Mouse (Mus musculus) embryo, embryonic 10 days (tissue): Measurements from ENCODE around the gene Twist2.

Experiments used
- DNase-seq: peaks from one replicate; pipeline ENCODE4 v3.0.0-alpha.2; 2015; ENCODE audit warnings: low spot score

Gene Twist2

DNA sequence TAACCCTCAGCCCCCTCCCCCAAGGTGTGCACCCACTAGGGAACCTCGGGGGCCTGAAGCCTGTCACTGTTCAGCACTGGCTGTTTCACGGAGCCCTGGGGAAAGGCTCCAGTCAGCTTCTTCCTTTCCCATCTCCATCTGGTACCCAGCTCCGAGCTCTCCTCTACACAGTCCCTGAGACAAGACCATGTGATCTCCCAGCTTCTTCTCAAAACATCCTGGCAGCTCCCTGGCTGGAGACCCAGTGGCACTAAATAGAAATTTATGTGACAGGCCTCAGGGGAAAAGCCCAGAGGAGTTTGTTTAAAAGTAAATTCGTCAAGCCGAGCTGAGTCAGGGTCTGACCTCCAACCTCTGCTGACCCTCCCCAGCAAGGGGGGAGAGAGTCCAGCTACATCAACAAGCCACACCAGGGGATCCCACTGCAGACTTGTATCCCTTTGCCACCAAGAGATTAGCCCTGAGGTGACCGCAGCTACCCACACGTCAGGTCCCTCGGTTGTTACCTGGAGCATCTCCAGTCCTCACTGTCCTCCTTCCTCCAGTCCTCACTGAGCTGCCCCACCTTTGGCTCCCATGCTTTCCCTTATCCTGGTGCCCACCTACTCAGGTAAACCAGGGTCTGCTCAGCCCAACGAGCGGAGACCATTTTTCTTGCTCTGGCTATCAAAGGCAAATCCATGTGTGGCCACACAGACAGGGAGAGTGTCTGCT is 72.5 kb downstream of the Twist2 start:
- DNase-seq, result peak; percentile 68

DNA sequence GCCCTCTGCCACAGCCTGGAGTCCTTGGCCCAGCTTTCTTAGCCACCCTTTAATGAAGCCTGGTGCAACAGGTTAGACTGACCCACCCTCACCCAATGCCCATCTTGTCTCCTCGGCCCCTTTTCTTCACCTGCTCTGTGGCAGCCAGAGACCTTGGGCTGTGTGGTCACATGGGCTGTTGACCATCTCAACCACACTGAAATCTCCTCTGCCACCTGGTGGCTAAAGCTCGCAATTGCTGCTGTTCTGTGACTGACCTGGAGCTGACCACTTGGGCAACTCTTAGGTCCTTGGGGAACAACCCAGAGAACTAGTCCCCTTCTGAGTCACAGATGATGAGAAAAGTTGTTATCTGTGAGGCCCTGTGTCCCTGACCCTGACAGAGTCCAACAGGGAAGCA is 73.4 kb downstream of the Twist2 start:
- DNase-seq, result peak; percentile 87

DNA sequence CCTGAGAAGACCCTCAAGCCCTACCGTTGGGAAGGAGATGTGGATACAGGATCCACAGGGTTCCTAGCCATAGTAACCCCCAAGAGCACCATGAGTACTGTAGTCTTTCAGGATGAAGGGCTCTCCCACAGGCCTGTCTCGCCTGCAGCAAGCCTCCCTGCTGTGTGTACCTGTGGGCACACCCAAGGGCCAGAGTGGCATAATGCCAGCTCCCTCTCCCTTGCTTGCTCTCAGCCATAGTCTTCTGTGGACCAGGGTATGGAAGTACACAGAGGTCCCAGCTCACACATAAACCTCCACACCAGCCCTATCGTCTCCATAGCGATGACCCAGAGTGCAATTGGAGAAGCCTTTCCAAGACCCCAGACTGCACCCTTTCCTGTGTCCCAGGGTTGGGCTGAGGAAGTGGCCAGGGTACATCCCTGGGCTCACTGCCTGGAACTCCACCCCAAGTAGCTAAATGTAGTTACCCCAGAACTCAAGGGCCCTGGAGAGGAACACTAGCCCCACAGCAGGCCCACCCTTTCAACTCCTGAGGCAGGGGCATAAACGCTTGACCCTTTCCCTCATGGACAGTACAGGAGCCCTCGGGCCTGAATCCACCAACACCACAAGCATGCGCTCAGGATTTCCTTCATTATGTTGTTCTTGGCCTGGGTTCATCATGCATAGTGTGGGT is 73.9 kb downstream of the Twist2 start:
- DNase-seq, result peak; percentile 15

DNA sequence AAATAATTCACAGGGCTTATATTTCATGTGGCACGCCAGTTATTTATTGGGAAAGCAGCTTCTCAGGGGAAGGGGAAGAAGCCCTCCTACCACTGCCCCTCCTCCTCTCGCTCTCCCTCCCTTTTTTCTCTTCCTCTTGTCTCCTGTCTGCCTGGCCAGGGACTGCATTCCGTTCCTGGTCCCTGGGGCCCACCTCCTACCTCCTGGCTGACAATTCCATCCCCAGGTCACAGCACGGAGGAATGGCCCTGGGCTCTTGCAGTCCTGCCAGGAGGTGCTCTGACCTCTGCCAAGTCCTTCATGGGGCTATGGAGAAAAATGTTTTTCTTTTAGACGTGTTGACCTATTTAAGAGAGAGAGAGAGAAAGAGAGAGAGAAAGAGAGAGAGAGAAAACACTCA is 77.4 kb downstream of the Twist2 start:
- peak; percentile 17 for DNase-seq

DNA sequence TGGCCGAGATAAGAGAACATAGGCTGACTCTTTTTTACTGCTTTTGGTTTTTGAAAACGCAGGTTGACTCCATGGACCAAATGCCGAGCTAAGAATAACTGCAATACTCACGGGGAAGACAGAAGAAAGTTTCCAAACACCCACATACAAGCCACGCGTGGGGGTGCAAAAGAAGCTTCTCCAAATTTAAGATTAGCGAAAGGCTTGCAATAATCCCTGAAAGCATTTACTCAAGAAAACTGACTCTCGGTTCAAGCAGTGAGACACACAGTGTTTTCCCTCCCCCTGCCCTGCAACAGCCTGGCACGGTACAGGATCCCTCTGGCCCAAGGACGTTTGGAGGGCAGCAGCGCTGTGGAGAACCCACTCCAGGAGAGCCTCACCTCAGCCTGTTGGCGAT is 78.9 kb downstream of the Twist2 start:
- DNase-seq, result no peak

DNA sequence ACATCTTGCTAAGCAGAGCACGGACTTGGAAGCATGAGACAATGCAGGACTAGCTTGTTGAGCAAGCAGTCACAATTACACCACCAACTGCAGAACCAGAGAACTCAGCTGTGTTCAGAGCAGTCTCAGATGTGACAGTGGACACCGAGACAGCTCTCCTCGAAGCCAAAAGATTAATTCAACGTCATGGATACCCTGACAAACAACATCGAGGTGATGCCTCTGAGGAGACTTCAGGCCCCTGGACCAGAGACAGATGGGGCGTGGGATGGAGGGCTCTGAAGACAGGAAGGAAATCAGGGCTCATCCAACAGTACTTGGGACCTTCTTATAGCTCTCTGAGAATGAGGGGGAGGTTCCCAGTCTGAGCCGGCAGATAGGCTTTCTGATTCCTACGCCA is 79.6 kb downstream of the Twist2 start:
- DNase-seq, result no peak

DNA sequence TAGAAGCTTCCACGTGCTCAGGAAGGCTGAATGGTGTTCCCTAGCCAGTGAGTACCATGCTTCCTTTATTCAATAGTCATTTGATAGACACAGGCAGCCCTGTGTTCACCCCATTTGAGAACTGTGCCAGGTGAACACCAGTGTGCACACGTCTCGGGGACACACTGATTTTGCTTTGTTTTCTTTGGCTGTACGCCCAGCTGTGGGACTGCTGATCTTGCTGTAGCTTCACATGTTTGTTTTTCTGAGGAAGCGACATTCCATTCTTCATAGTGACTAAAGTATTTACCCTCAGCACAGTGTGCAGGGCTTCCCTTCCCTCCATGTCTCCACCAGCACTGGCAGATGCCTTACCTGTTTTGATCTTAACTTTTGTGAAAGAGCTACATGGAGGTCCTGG is 81.9 kb downstream of the Twist2 start:
- no peak for DNase-seq

DNA sequence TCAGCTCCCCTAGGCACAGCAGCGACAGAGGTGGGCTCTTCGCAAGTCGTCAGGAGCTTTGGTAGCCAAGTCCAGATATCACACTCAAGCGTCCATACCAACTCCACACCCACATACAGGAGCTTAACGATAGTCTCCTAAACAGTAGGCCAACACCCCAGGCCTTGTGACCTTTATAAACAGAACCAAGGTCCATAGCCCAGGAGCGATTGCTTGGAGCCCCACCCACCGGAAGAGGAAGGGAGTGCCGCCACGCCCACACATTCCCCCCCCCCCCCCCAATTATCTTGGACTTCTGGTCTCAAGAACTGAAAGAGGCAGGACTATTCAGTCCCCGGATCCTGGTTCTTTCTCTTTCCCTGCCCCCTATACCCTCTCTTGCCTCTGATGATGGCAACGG is 92.3 kb downstream of the Twist2 start:
- no peak for DNase-seq

DNA sequence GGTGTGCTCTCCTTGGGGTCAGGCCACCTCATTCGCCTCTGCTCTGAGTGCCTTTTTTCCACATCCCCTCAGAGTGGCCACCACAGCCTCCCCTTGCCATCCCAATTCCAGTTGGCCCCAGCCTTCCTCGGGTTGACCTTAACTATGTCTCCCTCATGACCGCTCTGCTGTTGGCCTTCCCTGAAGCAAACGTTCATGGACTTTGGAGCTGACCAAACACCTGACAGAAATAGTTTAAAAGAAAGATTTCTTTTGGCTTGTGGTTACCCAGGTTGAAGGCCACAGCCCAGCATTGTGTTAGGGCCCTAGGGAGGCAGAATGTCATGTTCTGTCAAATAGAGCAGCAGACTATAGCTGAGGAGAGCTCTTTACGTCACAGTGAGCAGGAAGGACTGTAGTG is 93.0 kb downstream of the Twist2 start:
- no peak for DNase-seq

DNA sequence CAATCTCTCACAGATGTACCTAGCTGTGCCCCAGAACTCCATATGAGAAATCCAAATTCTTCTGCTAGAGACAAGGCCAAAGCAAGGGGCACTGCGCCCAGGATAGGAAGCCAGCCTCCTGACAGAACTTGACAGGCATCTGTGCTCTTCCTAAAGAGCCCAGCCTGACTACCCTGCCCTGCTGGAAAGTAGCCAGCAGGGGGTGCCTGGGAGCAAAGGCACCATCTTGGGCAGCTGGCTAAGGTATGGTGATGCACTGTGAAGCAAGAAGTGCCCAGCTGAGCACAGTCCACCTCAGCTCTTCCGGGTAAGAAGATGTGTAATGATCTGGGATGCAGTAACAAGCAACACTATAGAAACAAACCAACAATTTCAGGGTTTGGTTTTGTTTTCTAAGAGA is 95.8 kb downstream of the Twist2 start:
- no peak for DNase-seq
